Mouse (Mus musculus) splenic B cell, adult 2 months (primary cell): ENCODE results near the gene Gm21627.
"Not testable (repeated sequence)": the region's sequence is repeated elsewhere in the genome, so short reads cannot be mapped to it uniquely, and the experiment has no call there.

Experiments used
- DNase-seq: peaks from one replicate; pipeline ENCODE4 v3.0.0-alpha.2; 2011; ENCODE audit warnings: low read depth, low spot score
- H3K27me3 ChIP-seq: 2 replicates; pipeline ENCODE4 v1.6.1; 2012; ENCODE audit warnings: mild to moderate bottlenecking, low read length, moderate library complexity, mixed read lengths; ENCODE audit not compliant: control insufficient read depth, poor library complexity, insufficient read depth, severe bottlenecking
- H3K36me3 ChIP-seq: 2 replicates; pipeline ENCODE4 v1.6.1; 2012; ENCODE audit warnings: mild to moderate bottlenecking, low read length, moderate library complexity, mixed read lengths; ENCODE audit not compliant: control insufficient read depth, poor library complexity, insufficient read depth, severe bottlenecking

The Gm21627 gene

DNA sequence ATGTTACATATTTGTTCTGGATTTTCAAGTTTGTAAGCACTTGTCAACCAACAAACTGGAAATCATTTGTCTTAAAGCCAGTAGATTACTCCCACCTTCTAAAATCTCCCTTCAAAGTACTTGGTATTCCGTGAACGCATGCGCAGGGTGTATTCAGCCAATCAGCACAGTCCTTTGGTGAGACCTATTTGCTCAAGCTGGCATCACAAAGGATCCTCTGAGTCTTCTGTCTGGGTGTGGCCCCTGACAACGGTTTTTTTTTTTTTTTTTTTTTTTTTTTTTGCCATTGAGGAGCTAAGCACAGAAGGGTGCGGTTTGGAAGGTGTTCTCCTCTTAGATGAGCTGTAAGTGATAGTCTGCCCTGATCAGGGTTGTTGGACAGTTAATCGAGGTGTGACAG is at the start of gene Gm21627:
Gene Gm21627, plus strand, starts transcription at position 301 of the 400 bp plus-strand sequence.
- H3K27me3 ChIP-seq, DNase-seq, H3K36me3 ChIP-seq: not testable (repeated sequence)
